Mouse (Mus musculus) gastrocnemius, postnatal 10 days (tissue): Measurements from ENCODE around the gene A3galt2. TPM values are rescaled to one million over a fixed set of nuclear protein-coding genes. Genes with fewer than 3 reads are reported as not detected.

Experiments
- DNase-seq: peaks from one replicate; pipeline ENCODE4 v3.0.0; 2021; ENCODE audit warnings: mixed read lengths
- total RNA-seq, 2 experiments: library from RNA; stranded (reverse); gene quantifications; 2 replicates each; pipeline ENCODE4 v1.2.3; 2021

The A3galt2 gene
- total RNA-seq, 2 experiments from 2014 or later = 0.12 TPM; not detected in 1

- DNase-seq = no peak
These were observed 736 bp downstream of the A3galt2 start for GRCm38 (mm10) chr4:128755900-128756299.

- DNase-seq = no peak
These were observed 4.0 kb downstream of the A3galt2 start for GRCm38 (mm10) chr4:128759214-128759613.

- no peak for DNase-seq
These were observed 4.9 kb downstream of the A3galt2 start for GRCm38 (mm10) chr4:128760029-128760428.

DNA sequence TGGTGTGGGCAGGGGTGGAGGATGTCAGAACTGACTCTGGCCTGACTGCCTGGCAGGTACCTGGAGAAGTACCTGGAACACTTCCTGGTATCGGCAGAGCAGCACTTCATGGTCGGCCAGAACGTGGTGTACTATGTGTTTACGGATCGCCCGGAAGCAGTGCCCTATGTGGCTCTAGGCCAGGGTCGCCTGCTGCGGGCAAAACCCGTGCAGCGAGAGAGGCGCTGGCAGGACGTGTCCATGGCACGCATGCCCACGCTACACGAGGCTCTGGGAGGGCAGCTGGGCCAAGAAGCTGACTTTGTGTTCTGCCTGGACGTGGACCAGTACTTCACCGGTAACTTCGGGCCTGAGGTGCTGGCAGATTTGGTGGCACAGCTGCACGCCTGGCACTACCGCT lies 11.8 kb downstream of the A3galt2 start:
- DNase-seq = no peak

DNA sequence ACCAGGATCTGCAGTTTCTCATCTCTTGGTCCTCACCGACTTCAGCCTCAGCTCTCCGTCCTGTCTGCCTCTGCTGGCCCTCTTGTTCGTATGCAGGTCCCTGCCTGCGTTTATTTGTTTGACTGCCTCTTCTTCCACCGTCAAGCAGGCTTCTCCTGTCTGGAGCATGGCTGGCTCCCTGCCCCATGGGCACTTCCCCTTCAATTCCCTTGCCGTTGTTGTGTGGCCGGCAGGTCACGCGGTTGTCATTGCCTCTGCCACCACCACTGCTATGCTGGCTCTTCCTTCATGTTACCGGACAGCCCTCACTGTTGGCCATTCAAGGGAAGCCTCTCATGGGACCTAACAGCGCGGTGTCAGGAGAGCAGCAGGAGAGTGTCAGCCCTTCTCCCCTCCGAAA lies 13.0 kb downstream of the A3galt2 start:
- DNase-seq = no peak

DNA sequence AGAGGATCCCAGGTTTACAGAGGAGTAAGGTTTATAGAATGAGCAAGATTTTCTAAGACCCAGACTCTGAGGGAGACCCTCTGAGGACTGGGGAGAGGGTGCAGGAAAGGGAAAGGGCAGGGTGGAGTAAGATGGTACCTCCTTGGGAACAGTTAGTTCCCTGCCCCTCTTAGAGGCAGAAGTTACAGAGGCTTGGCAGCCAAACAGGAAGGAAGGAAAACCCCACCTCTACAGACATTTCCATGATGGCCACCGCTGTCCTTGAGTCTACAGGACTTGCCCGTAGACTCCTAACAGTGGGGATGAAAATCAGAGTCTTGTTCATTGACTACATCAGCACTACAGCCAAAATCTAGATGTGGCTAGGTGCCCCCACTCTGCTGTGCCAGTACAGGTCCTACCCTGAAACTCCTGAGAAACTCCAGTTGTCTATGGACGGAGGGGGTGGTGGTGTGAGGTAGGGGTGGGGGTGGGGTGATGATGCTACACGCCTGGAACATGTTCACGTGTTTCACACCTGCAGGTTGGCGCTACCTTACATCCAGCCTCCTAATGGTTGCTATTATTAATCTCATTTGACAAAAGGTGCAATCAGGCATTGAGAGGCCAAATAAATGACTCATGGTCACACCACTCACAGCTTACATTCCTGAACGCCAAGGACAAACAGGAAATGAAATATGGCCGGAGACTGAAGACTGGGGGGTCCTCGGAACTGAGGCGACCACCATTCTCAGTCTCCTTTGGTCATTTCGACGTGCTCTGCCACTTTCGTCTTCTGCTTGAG lies 14.6 kb downstream of the A3galt2 start:
- DNase-seq = no peak

- no peak for DNase-seq
These were observed 15.5 kb downstream of the A3galt2 start for GRCm38 (mm10) chr4:128770698-128771097.

- DNase-seq = no peak
These were observed 18.7 kb downstream of the A3galt2 start for GRCm38 (mm10) chr4:128773820-128774219.

- DNase-seq = peak; percentile 46
These were observed 19.3 kb downstream of the A3galt2 start for GRCm38 (mm10) chr4:128774467-128774866.

GRCm38 (mm10) chr4:128776568-128777289 lies 21.6 kb downstream of the A3galt2 start:
- peak; percentile 88 for DNase-seq

DNA sequence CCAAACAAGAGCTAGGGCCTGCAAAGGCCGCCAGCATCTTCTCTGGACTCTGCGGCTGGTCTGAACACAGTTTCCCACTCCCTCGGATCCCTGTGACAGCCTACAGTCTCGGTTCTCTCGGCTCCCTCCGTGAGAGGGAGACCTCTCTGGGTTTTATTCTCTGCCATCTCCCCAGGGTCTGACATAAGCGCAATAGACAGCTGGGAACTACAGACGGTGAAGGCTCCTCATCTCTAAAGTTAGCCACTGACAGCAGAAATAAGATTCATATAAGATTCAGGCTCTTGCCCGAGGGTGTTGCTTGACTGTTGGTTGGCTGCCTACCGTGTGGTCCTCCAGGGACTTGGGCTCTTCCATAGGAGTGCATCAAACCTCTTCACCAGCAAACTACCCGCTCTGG lies 22.4 kb downstream of the A3galt2 start:
- no peak for DNase-seq

GRCm38 (mm10) chr4:128782037-128782436 lies 26.9 kb downstream of the A3galt2 start:
- no peak for DNase-seq

DNA sequence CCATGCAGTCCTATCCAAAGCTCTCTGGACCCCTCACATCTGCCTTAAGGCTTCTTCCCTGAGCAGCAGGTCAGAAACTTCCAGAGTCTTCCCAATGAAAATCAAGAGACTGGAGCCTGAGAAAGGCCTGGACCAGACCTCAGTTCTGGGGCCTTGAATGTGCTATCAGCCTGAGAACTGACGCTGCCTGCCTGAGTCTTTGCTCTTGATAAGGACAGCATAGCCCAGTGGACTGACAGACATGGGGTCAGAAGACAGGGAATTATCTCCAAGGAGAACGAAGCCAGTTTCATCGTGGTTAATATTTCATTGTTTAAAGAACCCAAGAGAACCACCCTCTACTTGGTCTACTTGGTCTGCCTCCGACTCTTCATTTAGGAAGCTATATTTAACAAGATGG lies 27.5 kb downstream of the A3galt2 start:
- DNase-seq = no peak

DNA sequence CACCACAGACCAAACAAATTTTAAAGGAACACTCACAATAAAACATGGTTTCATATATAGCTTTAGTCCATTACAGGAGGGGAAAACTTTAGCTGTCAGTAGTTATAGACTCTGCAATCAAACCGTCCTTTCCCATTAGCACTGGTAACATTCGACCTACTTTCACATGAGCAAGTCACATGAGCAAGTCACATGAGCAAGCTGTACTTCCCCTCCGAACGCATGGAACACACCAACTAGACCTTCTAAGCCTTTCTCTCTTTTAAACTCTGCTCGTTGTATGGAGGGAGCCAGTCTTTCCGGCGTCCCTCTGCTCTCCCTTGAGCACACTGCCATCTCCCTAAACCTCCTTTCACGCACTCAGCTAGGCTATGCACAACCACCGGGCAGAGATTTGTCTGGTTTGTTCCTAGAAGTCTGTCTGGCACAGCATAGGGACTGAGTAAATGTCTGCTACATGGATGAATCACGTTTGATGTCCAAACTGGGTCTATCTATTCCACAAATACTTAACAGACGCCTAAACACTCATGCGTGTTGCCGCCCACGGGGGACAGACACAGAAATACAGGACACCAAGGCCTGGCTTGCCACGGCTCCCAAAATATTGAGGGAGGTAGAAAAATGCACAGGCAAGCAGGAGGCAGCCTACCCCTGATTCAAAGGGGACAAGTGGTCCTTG lies 29.9 kb downstream of the A3galt2 start:
- no peak for DNase-seq

DNA sequence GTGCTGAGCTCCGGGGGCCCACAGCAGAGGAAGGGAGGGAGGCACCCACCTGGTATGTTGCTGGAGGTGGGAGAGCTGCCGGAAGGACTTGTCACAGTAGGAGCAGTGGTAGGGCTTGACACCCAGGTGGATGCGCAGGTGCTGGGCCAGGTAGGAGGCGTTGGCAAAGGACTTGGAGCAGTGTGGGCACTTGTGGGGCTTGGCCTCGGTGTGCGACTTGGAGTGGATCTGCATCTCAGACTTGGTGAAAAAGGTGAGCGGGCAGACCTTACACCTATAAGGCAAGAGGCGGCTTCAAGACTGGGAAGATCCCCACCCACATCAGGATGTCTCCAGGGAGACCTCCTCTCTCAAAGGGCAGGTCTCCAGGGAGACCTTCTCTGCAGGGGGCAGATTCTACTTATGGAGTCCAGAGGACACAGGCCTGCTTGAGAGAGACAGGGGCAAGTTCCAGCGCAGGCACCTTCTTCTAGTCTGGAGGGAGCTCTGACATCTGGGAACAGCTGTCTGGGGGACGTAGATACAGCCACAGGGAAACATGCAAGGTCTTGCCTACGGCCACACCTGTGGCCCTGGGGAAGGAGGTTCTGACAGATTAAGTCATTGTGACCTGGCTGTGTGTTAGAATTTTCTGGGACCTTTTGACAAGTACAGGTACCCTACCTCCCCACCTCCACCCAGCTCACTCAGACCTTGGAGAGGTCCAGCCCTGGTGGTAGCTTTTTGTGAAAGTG lies 30.9 kb downstream of the A3galt2 start:
- DNase-seq = no peak

DNA sequence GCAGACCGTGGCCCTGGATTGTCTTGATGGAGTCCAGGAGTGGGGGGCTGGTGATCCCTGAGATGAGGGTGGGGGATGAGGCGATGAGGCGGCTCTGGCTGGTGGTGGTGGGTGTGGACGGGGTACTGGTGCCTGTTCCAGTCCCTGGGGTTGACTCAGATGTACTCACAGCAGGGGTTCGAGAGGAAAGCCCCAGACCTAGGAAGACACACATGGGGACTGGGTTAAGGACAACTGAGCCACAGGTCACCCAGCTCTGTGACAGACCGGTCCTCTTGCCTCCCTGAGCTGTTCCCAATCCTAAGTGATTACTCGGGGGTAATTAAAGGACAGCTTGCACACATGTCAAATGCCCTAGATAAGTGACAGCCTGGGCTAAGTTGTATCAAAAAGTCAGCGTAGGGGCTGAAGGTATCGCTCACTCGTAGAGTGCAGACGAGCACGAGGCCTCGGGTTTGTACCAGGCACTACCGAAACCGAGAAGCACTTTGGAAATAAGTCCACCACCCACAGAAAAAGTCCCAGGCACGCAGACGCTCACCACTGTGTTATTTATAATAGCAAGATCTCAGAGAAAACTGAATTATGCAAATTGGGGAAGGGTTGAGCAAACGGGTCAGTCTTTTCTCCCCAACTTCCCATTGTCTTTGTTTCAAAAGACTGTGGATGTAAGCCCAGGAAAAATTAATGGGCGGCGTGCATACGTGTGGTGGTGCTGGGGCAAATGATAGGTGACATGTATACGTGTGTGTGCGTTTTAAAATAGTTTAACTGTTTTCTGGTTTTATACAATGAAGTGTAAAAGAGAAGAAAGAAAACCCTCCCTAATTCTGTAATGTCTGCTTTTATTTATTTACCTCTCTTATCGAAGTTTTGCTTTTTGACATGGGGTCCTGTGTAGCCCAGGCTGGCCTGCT lies 32.1 kb downstream of the A3galt2 start:
- no peak for DNase-seq

DNA sequence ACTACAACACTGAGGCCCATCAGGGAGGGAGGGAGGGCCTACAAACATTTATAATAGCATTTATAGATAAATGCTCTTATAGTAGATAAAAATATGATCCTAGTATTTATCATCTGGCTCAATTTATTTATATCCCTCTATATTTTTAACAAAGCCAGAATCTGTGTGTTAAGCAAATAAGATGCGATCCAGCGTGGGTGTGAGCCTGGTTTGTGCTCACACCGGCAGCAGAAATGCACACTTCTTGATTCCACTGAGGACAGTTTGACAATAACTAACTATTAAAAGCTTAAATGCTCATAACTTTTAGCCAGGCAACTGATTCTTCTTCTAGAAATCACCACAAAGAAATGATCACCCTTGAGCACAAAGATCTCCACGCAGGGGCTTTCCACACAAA lies 32.9 kb downstream of the A3galt2 start:
- no peak for DNase-seq

DNA sequence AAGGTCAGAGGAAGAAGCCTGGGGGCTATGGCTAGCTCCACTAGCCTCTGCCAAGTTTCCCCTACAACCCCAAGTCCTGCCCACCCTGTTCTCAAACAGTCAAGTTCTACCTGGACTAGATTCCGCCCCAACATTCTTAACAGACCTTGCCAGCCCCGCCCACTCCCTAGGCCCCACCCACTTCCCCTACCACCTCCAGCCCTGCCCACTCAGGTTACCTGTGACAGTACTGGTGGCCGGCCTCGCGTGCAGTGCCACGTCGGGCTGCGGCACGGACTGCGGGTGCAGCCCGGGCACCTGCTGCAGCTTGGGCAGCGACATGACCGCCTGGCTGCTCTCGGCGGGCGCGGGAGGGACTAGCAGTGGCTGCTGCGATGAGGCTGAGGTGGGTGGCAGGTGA lies 34.5 kb downstream of the A3galt2 start:
- no peak for DNase-seq

DNA sequence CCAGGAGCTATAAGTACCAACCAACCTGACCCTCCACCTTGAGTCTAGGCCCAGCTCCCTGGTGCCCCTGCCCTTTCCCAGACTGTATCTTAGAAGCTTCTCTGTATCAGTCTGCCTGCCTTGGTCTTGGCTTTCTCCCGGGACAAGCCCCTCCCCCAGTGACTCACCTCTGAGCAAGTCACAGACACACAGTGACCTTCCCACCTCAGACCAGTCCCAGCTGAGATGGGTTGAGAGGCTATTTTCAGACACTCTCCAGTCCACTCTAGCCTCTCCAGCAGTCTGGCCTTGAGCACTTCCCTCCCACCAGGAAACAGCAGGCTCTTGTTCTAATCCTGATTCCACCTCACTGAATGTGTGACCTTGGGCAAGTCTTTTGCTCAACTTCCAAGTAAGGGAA lies 38.5 kb downstream of the A3galt2 start:
- DNase-seq = no peak

DNA sequence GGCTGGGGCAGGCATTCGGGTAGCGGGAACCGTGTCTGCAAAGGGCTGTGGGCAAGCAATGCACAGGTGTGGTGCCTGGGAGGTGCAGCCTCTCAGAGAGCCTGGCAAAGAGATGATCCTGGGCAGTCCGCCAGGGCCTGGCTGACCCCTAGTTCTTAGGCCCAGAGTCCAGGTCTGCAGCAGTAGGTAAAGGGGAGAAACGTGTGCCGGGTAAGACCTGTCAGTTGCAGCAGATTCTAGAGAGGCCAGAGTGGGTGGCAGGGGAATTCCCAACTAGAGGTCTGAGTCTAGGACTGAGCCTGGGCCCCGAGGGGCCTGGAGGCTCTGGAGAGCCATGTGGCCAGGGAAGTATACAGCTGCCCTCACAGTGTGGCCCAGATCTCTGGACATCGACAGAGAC lies 39.0 kb downstream of the A3galt2 start:
- no peak for DNase-seq

- no peak for DNase-seq
These were observed 40.4 kb downstream of the A3galt2 start for GRCm38 (mm10) chr4:128795596-128795995.
